Mouse (Mus musculus): ENCODE data around the gene Ccdc84.
"Not testable (repeated sequence)": the region's sequence is repeated elsewhere in the genome, so short reads cannot be mapped to it uniquely, and the experiment has no call there.

Gene Ccdc84

GRCm38 (mm10) chr9:44418519-44419385 lies at the start of gene Ccdc84:
Gene Ccdc84, minus strand, starts transcription at chr9:44418569.
- TF ChIP-seq POU5F1 (IDR thresholded peaks at IDR 0.05; ENCODE audit: borderline replicate concordance, low read length) (no peak), NANOG (IDR thresholded peaks at IDR 0.05; ENCODE audit: borderline replicate concordance, low read length) (no peak), CTCF (conservative IDR thresholded peaks at IDR 0.05; ENCODE audit: low read length) (no peak)
- H3K27me3 ChIP-seq (ENCODE audit: insufficient read depth, low read length) = no peaks in the 10 kb centered on the region
- peak within 1 kb of the TSS; percentile 95 for H3K4me3 ChIP-seq (replicated peaks; ENCODE audit: low read length)
- H3K36me3 ChIP-seq (ENCODE audit: insufficient read depth, low read length) = peaks cover 27% of the 10 kb centered on the region
- H3K9me3 ChIP-seq (ENCODE audit: low read length) = no peaks in the 10 kb centered on the region
- H3K4me1 ChIP-seq (replicated peaks; ENCODE audit: low read depth, low read length) = peaks cover 55% of the 10 kb centered on the region

- no peaks in the 10 kb centered on the region for H3K4me1 ChIP-seq (replicated peaks; ENCODE audit: low read depth, low read length)
- no peak overlapping the region for H3K4me3 ChIP-seq (replicated peaks; ENCODE audit: low read length)
- no peaks in the 10 kb centered on the region for H3K36me3 ChIP-seq (ENCODE audit: insufficient read depth, low read length)
- no peaks in the 10 kb centered on the region for H3K9me3 ChIP-seq (ENCODE audit: low read length)
- peaks cover 29% of the 10 kb centered on the region for H3K27me3 ChIP-seq (ENCODE audit: insufficient read depth, low read length)
- TF ChIP-seq NANOG (IDR thresholded peaks at IDR 0.05; ENCODE audit: borderline replicate concordance, low read length) (no peak), CTCF (conservative IDR thresholded peaks at IDR 0.05; ENCODE audit: low read length) (no peak), POU5F1 (IDR thresholded peaks at IDR 0.05; ENCODE audit: borderline replicate concordance, low read length) (no peak)
These were observed 43.6 kb upstream of the Ccdc84 start for GRCm38 (mm10) chr9:44461950-44462349.

GRCm38 (mm10) chr9:44457035-44457742 lies 38.8 kb upstream of the Ccdc84 start:
- H3K36me3 ChIP-seq (ENCODE audit: insufficient read depth, low read length) = no peaks in the 10 kb centered on the region
- no peak overlapping the region for H3K4me3 ChIP-seq (replicated peaks; ENCODE audit: low read length)
- H3K9me3 ChIP-seq (ENCODE audit: low read length) = no peaks in the 10 kb centered on the region
- TF ChIP-seq POU5F1 (IDR thresholded peaks at IDR 0.05; ENCODE audit: borderline replicate concordance, low read length) (no peak), NANOG (IDR thresholded peaks at IDR 0.05; ENCODE audit: borderline replicate concordance, low read length) (no peak), CTCF (conservative IDR thresholded peaks at IDR 0.05; ENCODE audit: low read length) (no peak)
- peaks cover 31% of the 10 kb centered on the region for H3K27me3 ChIP-seq (ENCODE audit: insufficient read depth, low read length)
- peaks cover 16% of the 10 kb centered on the region for H3K4me1 ChIP-seq (replicated peaks; ENCODE audit: low read depth, low read length)

GRCm38 (mm10) chr9:44454891-44455220 lies 36.5 kb upstream of the Ccdc84 start, which contains the start of gene Upk2:
Gene Upk2, minus strand, starts transcription at chr9:44454976.
- Histone ChIP-seq H3K4me1 (replicated peaks; ENCODE audit: low read depth, low read length) (peaks cover 16% of the 10 kb centered on the region), H3K27me3 (ENCODE audit: insufficient read depth, low read length) (peaks cover 19% of the 10 kb centered on the region), H3K36me3 (ENCODE audit: insufficient read depth, low read length) (no peaks in the 10 kb centered on the region), H3K9me3 (ENCODE audit: low read length) (no peaks in the 10 kb centered on the region), H3K4me3 (replicated peaks; ENCODE audit: low read length) (peak within 1 kb of the TSS; percentile 75)
- TF ChIP-seq NANOG (IDR thresholded peaks at IDR 0.05; ENCODE audit: borderline replicate concordance, low read length) = no peak
- peak; percentile 38 for TF ChIP-seq CTCF (conservative IDR thresholded peaks at IDR 0.05; ENCODE audit: low read length)
- no peak for TF ChIP-seq POU5F1 (IDR thresholded peaks at IDR 0.05; ENCODE audit: borderline replicate concordance, low read length)

- peaks cover 19% of the 10 kb centered on the region for H3K27me3 ChIP-seq (ENCODE audit: insufficient read depth, low read length)
- H3K36me3 ChIP-seq (ENCODE audit: insufficient read depth, low read length) = no peaks in the 10 kb centered on the region
- no peaks in the 10 kb centered on the region for H3K9me3 ChIP-seq (ENCODE audit: low read length)
- TF ChIP-seq CTCF (conservative IDR thresholded peaks at IDR 0.05; ENCODE audit: low read length) (peak; percentile 64), POU5F1 (IDR thresholded peaks at IDR 0.05; ENCODE audit: borderline replicate concordance, low read length) (no peak)
- H3K4me1 ChIP-seq (replicated peaks; ENCODE audit: low read depth, low read length) = peaks cover 16% of the 10 kb centered on the region
- H3K4me3 ChIP-seq (replicated peaks; ENCODE audit: low read length) = peak overlapping the region; percentile 75
These were observed 35.9 kb upstream of the Ccdc84 start for GRCm38 (mm10) chr9:44454132-44454890.

GRCm38 (mm10) chr9:44450387-44450786 lies 32.0 kb upstream of the Ccdc84 start:
- Histone ChIP-seq H3K4me3 (replicated peaks; ENCODE audit: low read length) (no peak overlapping the region), H3K9me3 (ENCODE audit: low read length) (no peaks in the 10 kb centered on the region), H3K36me3 (ENCODE audit: insufficient read depth, low read length) (no peaks in the 10 kb centered on the region), H3K4me1 (replicated peaks; ENCODE audit: low read depth, low read length) (peaks cover 23% of the 10 kb centered on the region), H3K27me3 (ENCODE audit: insufficient read depth, low read length) (peaks cover 8% of the 10 kb centered on the region)
- no peak for TF ChIP-seq NANOG (IDR thresholded peaks at IDR 0.05; ENCODE audit: borderline replicate concordance, low read length)
- no peak for TF ChIP-seq POU5F1 (IDR thresholded peaks at IDR 0.05; ENCODE audit: borderline replicate concordance, low read length)
- peak; percentile 87 for TF ChIP-seq CTCF (conservative IDR thresholded peaks at IDR 0.05; ENCODE audit: low read length)

GRCm38 (mm10) chr9:44444402-44445025 lies 26.1 kb upstream of the Ccdc84 start:
- not testable (repeated sequence) for H3K4me3 ChIP-seq (replicated peaks; ENCODE audit: low read length); H3K9me3 ChIP-seq (ENCODE audit: low read length); H3K36me3 ChIP-seq (ENCODE audit: insufficient read depth, low read length)
- peaks cover 35% of the 10 kb centered on the region for H3K4me1 ChIP-seq (replicated peaks; ENCODE audit: low read depth, low read length)
- peaks cover 13% of the 10 kb centered on the region for H3K27me3 ChIP-seq (ENCODE audit: insufficient read depth, low read length)

- peaks cover 18% of the 10 kb centered on the region for H3K27me3 ChIP-seq (ENCODE audit: insufficient read depth, low read length)
- H3K36me3 ChIP-seq (ENCODE audit: insufficient read depth, low read length) = no peaks in the 10 kb centered on the region
- peak within 1 kb of the TSS; percentile 68 for H3K4me3 ChIP-seq (replicated peaks; ENCODE audit: low read length)
- H3K9me3 ChIP-seq (ENCODE audit: low read length) = no peaks in the 10 kb centered on the region
- no peak for TF ChIP-seq NANOG (IDR thresholded peaks at IDR 0.05; ENCODE audit: borderline replicate concordance, low read length)
- no peak for TF ChIP-seq CTCF (conservative IDR thresholded peaks at IDR 0.05; ENCODE audit: low read length)
- TF ChIP-seq POU5F1 (IDR thresholded peaks at IDR 0.05; ENCODE audit: borderline replicate concordance, low read length) = no peak
- H3K4me1 ChIP-seq (replicated peaks; ENCODE audit: low read depth, low read length) = peaks cover 28% of the 10 kb centered on the region
These were observed 22.6 kb upstream of the Ccdc84 start, which contains the start of gene Foxr1 for GRCm38 (mm10) chr9:44440961-44441360. Gene Foxr1, minus strand, starts transcription at chr9:44441136.
